Mouse (Mus musculus) gastrocnemius, adult 2 months (tissue): ENCODE measurements around the gene Olfr993. TPM values are rescaled to one million over a fixed set of nuclear protein-coding genes. Genes with fewer than 3 reads are reported as not detected.

Source experiments
- DNase-seq: peaks from one replicate; pipeline ENCODE4 v3.0.0; 2022
- H3K27ac ChIP-seq: fragments of 200-600 bp; 2 replicates; pipeline ENCODE4 v1.8.1; 2022; ENCODE audit warnings: mild to moderate bottlenecking
- H3K4me3 ChIP-seq: fragments of 200-600 bp; 2 replicates; pipeline ENCODE4 v1.8.1; 2022; ENCODE audit warnings: mild to moderate bottlenecking, moderate library complexity
- CTCF ChIP-seq: fragments of 200-600 bp; IDR thresholded peaks from 2 replicates; pipeline ENCODE4 v1.8.1; 2022; ENCODE audit warnings: antibody characterized with exemption, mild to moderate bottlenecking, moderate library complexity
- intact Hi-C: fragments of 180-260 bp; cut with DNase I; formaldehyde crosslinking; loops from one replicate; pipeline ENCODE4 v1.15.1; 2025
- long read RNA-seq, 2 experiments: library from polyadenylated mRNA; stranded (forward); transcript quantifications; one replicate each; pipeline ENCODE4 v2.0.0; 2021
- total RNA-seq, 2 experiments: library from RNA; stranded (reverse); gene quantifications; 2 replicates each; pipeline ENCODE4 v1.2.3; 2021

The Olfr993 gene
- total RNA-seq, result not detected
- long read RNA-seq, experiment 1, result 0 reads
- long read RNA-seq, experiment 2, result 0 reads

DNA sequence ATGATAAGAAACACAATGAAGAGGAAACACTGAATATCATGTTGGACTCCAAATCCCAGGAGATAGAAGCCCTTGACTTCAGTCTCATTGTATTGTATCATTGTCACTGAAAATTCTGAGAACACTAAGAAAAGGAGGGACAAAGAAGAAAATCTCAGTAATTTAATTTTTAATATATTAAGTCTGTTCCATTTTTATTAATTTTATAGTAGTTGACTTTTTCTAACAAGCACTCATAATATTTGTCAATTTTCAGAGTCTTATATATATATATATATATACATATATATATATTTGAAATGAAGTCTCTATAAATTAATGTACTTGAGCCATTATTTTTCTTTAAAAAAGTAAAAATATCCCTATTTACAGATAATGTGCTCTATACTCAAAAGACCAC lies at the start of gene Olfr993:
Olfr993 (minus strand) TSS at position 101 of the 400 bp plus-strand sequence.
- TF ChIP-seq CTCF, result no peak
- Histone ChIP-seq H3K4me3 (no peak within 1 kb of the TSS), H3K27ac (no peak within 1 kb of the TSS)
- intact Hi-C loops, result no loop called here
- no peak for DNase-seq

GRCm38 (mm10) chr2:85443539-85443938 lies 28.9 kb upstream of the Olfr993 start, which contains the start of gene Olfr995:
Gene Olfr995, minus strand, starts transcription at chr2:85443639.
- H3K4me3 ChIP-seq, result no peak within 1 kb of the TSS
- no peak for TF ChIP-seq CTCF
- intact Hi-C loops, result no loop called here
- no peak within 1 kb of the TSS for H3K27ac ChIP-seq
- no peak for DNase-seq

- TF ChIP-seq CTCF, result no peak
- intact Hi-C loops, result no loop called here
- no peak for DNase-seq
- Histone ChIP-seq H3K4me3 (no peak overlapping the region), H3K27ac (no peak overlapping the region)
These were observed 27.9 kb upstream of the Olfr993 start for GRCm38 (mm10) chr2:85442546-85442945.

DNA sequence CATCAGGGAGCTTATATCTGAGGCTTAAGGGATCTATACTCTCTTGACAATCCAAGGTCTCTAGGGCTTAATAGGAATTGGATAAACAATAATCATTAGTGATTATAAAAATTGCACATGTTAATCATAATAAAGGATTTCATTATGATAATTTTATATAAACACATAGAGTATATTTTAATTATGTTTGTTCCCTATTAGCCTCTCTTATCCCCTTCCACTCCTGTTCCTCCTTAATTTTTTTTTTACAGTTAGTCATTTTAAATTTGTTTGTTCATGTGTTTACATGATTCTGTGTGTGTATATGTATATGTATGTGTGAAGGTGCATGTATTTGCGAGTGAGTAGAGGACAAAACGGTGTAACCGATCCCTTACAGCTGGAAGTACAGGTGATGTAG lies 21.7 kb upstream of the Olfr993 start, which contains the start of gene Olfr994:
Olfr994 (minus strand) TSS at position 101 of the 400 bp plus-strand sequence.
- TF ChIP-seq CTCF, result no peak
- Histone ChIP-seq H3K4me3 (no peak within 1 kb of the TSS), H3K27ac (no peak within 1 kb of the TSS)
- DNase-seq, result no peak
- intact Hi-C loops, result no loop called here

DNA sequence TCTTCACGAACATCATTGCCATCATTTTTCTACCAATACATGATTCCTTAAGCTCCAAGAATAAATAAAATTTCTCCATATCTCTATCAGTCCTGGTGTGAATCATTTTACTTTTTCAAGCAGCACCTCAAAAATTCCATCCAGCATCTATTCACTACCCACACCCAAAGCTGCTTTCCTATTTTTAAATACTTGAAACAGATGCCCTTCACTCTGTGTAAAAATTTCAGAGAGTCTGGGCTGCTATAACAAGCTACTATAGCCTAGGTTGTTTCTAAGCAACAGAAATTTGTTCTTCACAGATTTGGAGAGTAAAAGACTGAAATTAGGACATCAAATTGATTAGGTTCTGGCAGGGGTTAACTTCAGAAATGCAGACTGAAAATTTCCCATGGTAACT lies 11.2 kb upstream of the Olfr993 start:
- Histone ChIP-seq H3K27ac (no peak overlapping the region), H3K4me3 (no peak overlapping the region)
- intact Hi-C loops, result no loop called here
- no peak for TF ChIP-seq CTCF
- no peak for DNase-seq

GRCm38 (mm10) chr2:85409369-85409768 lies 5.3 kb downstream of the Olfr993 start, which contains the start of gene Olfr992:
Gene Olfr992, minus strand, starts transcription at chr2:85409469.
- Histone ChIP-seq H3K4me3 (no peak within 1 kb of the TSS), H3K27ac (no peak within 1 kb of the TSS)
- DNase-seq, result no peak
- intact Hi-C loops, result no loop called here
- TF ChIP-seq CTCF, result no peak

Other genes starting within 250 kb of the Olfr993 start
- gene Lrrc55, start 217.7 kb downstream of the Olfr993 start, total RNA-seq, result 1 to 10 TPM in 1 of 2 experiments, under 1 TPM in 1; 0.56 to 1.1 TPM
- not detected for gene Olfr987, start 75.6 kb downstream of the Olfr993 start, total RNA-seq
- not detected for gene Olfr988, start 51.6 kb downstream of the Olfr993 start, total RNA-seq
- gene Olfr992, start 5.4 kb downstream of the Olfr993 start, total RNA-seq, result not detected
- gene Olfr994, start 21.6 kb upstream of the Olfr993 start, total RNA-seq, result not detected
- not detected for gene Olfr995, start 28.8 kb upstream of the Olfr993 start, total RNA-seq
- gene 4833423E24Rik, start 104.1 kb upstream of the Olfr993 start, total RNA-seq, result not detected
- gene Olfr996, start 164.3 kb upstream of the Olfr993 start, total RNA-seq, result not detected
- gene Olfr998, start 174.1 kb upstream of the Olfr993 start, total RNA-seq, result not detected
- gene Olfr1000, start 197.0 kb upstream of the Olfr993 start, total RNA-seq, result not detected
- gene Olfr1002, start 235.8 kb upstream of the Olfr993 start, total RNA-seq, result not detected
- gene Olfr154, start 249.6 kb upstream of the Olfr993 start, total RNA-seq, result not detected